Mouse (Mus musculus) spleen, adult 2 months (tissue): Measurements from ENCODE around the gene Pigf.

Source experiments
- CTCF ChIP-seq: fragments of 200-500 bp; IDR thresholded peaks from 2 replicates; pipeline ENCODE4 v1.5.1; 2011; ENCODE audit warnings: mild to moderate bottlenecking, inconsistent platforms; ENCODE audit not compliant: insufficient read depth, insufficient read length, insufficient replicate concordance; ENCODE audit errors: extremely low read depth
- POLR2A ChIP-seq: fragments of 200-500 bp; IDR thresholded peaks from 2 replicates; pipeline ENCODE4 v1.6.1; 2011; ENCODE audit warnings: low read depth, low read length, inconsistent platforms

DNA sequence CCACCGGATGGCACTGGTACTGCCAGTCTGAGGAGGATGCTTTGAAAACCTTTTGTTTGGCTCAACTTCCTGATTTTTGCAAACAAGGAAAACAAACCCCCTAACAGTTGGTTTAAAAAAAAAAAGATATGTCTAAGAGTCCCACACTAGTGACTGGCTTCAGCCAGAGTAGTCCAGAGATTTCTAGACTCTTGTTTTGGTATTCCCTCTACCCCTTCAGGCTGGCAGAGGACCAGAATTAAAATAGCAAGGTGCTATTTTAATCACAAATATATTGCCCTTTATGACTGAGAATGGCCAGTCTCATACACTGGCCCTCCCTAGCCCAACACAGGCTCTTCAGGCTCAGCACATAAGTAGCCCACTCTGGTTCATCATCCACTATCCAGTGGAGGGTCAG is 30.5 kb upstream of the Pigf start:
- TF ChIP-seq CTCF (no peak), POLR2A (no peak)
